Mouse (Mus musculus) gonadal fat pad, adult 2 months (tissue): ENCODE measurements around the gene Olfr733. TPM values are rescaled to one million over a fixed set of nuclear protein-coding genes. Genes with fewer than 3 reads are reported as not detected.

ENCODE experiments used
- DNase-seq: peaks from one replicate; pipeline ENCODE4 v3.0.0-alpha.2; 2012; ENCODE audit warnings: low read depth
- polyA plus RNA-seq: library from polyadenylated mRNA; depleted of rRNA; stranded (reverse); fragments of >200 nt; gene quantifications from 2 replicates; pipeline ENCODE4 v1.2.3, GENCODE M21; 2012; rRNA removed

Gene Olfr733
- 0.18 TPM in 1 of 2 replicates, not detected in the other for polyA plus RNA-seq

- DNase-seq: no peak
These were observed at the start of gene Olfr733 for GRCm38 (mm10) chr14:50301422-50301821. TSS of gene Olfr733 (minus strand) at chr14:50301522.

- no peak for DNase-seq
These were observed 47.5 kb upstream of the Olfr733 start, which contains the start of gene Olfr735 for GRCm38 (mm10) chr14:50348796-50349195. TSS of gene Olfr735 (minus strand) at chr14:50348872.

DNA sequence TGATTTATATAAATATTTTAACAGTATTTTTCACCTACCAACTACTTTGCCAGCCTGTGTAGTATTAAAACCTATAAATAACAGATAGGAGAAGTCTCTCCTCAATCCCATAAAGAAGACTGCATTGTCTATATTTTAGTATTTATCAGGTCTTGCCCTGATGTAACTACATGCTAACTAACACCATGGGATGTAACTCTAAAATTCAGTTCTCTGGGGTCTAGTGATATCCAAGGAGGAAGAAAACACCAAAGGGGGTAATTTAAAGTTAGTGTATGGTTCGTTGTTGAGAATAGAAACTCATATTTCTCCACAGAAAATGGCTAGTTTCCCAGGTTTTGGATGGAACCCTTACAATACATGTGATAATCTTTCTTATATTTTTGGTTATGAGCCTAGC is 25.3 kb upstream of the Olfr733 start, which contains the start of gene Olfr734:
Gene Olfr734, minus strand, starts transcription at position 101 of the 400 bp plus-strand sequence.
- no peak for DNase-seq

DNA sequence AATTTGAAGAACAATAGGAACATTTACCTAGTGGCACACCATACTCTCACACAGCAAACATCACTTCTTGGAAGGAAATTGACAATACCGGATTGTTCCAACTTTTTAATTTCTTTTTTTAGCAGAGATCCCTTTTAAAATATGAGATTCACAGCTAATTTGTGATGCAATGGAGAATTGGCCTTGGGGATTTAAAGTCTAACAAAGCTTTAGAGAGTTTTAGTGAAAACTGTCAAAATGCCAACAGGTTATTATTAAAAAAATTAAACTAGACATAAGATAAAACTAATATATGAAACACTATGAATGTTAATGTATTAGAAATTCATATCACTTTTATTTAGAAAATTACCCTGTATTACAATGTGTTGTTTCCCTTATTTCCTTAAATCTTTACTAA is 17.2 kb downstream of the Olfr733 start, which contains the start of gene Olfr732:
Gene Olfr732, minus strand, starts transcription at position 101 of the 400 bp plus-strand sequence.
- DNase-seq: no peak

Other genes starting within 250 kb of the Olfr733 start
- gene Olfr726, start 210.6 kb downstream of the Olfr733 start, polyA plus RNA-seq: not detected in 2 replicates
- not detected in 2 replicates for gene Olfr727, start 178.3 kb downstream of the Olfr733 start, polyA plus RNA-seq
- gene Olfr728, start 158.8 kb downstream of the Olfr733 start, polyA plus RNA-seq: not detected in 2 replicates
- gene Olfr729, start 148.6 kb downstream of the Olfr733 start, polyA plus RNA-seq: not detected in 2 replicates
- gene Olfr730, start 113.3 kb downstream of the Olfr733 start, polyA plus RNA-seq: not detected in 2 replicates
- gene Olfr731, start 59.7 kb downstream of the Olfr733 start, polyA plus RNA-seq: 0.03 TPM in 1 of 2 replicates, not detected in the other
- gene Olfr732, start 17.3 kb downstream of the Olfr733 start, polyA plus RNA-seq: not detected in 2 replicates
- not detected in 2 replicates for gene Olfr734, start 25.2 kb upstream of the Olfr733 start, polyA plus RNA-seq
- gene Olfr735, start 47.4 kb upstream of the Olfr733 start, polyA plus RNA-seq: 0.11 and 0.55 TPM in 2 replicates
- gene Tlr11, start 56.4 kb upstream of the Olfr733 start, polyA plus RNA-seq: 0.23 and 0.35 TPM in 2 replicates
- not detected in 2 replicates for gene Olfr736, start 79.6 kb upstream of the Olfr733 start, polyA plus RNA-seq
- not detected in 2 replicates for gene Olfr738, start 106.0 kb upstream of the Olfr733 start, polyA plus RNA-seq
- not detected in 2 replicates for gene Olfr739, start 117.1 kb upstream of the Olfr733 start, polyA plus RNA-seq
- not detected in 2 replicates for gene Olfr740, start 144.0 kb upstream of the Olfr733 start, polyA plus RNA-seq
- gene Olfr741, start 171.2 kb upstream of the Olfr733 start, polyA plus RNA-seq: not detected in 2 replicates
- not detected in 2 replicates for gene Olfr742, start 202.1 kb upstream of the Olfr733 start, polyA plus RNA-seq
- gene Olfr743, start 220.3 kb upstream of the Olfr733 start, polyA plus RNA-seq: not detected in 2 replicates